Mouse (Mus musculus): ENCODE measurements around the gene Tmem150c. TPM values are rescaled to one million over a fixed set of nuclear protein-coding genes. Genes with fewer than 3 reads are reported as not detected.

The Tmem150c gene
- total and polyA plus RNA-seq, 2 experiments = 0.07 TPM; not detected in 1

- DNase-seq (ENCODE audit: extremely low read depth, low read depth, low spot score) = no peak
- 83% methylated on average over 8 of the region's 8 CpGs for WGBS
- TF ChIP-seq POLR2A (IDR thresholded peaks at IDR 0.05; ENCODE audit: extremely low read depth, insufficient read depth, low read length) (no peak), CTCF (IDR thresholded peaks at IDR 0.05; ENCODE audit: low read depth, low read length) (no peak)
- no peaks in the 10 kb centered on the region for H3K4me1 ChIP-seq (ENCODE audit: control insufficient read depth, insufficient read depth, low read length)
- no peaks in the 10 kb centered on the region for H3K27me3 ChIP-seq (ENCODE audit: control insufficient read depth, insufficient read depth, low read length)
- no peak overlapping the region for H3K4me3 ChIP-seq (ENCODE audit: insufficient read depth, low read depth, low read length)
- no peak overlapping the region for H3K27ac ChIP-seq (replicated peaks; ENCODE audit: insufficient read depth, low read depth, low read length)
- no peak overlapping the region for H3K9ac ChIP-seq (ENCODE audit: low read depth, low read length)
- no peaks in the 10 kb centered on the region for H3K36me3 ChIP-seq (ENCODE audit: control insufficient read depth, insufficient read depth, low read length)
- no peaks in the 10 kb centered on the region for H3K79me2 ChIP-seq (ENCODE audit: control insufficient read depth, insufficient read depth, low read length)
Measured at GRCm38 (mm10) chr5:100079931-100080275, 79.7 kb downstream of the Tmem150c start.

- Histone ChIP-seq H3K36me3 (ENCODE audit: control insufficient read depth, insufficient read depth, low read length) (no peaks in the 10 kb centered on the region), H3K27me3 (ENCODE audit: control insufficient read depth, insufficient read depth, low read length) (no peaks in the 10 kb centered on the region), H3K4me3 (ENCODE audit: insufficient read depth, low read depth, low read length) (peak overlapping the region; percentile 4; the same call in 1 of the 2 replicates), H3K27ac (replicated peaks; ENCODE audit: insufficient read depth, low read depth, low read length) (no peak overlapping the region), H3K4me1 (ENCODE audit: control insufficient read depth, insufficient read depth, low read length) (no peaks in the 10 kb centered on the region), H3K79me2 (ENCODE audit: control insufficient read depth, insufficient read depth, low read length) (no peaks in the 10 kb centered on the region), H3K9ac (ENCODE audit: low read depth, low read length) (no peak overlapping the region)
- DNase-seq (ENCODE audit: extremely low read depth, low read depth, low spot score) = no peak
- TF ChIP-seq POLR2A (IDR thresholded peaks at IDR 0.05; ENCODE audit: extremely low read depth, insufficient read depth, low read length) (no peak), CTCF (IDR thresholded peaks at IDR 0.05; ENCODE audit: low read depth, low read length) (no peak)
- WGBS = 54% methylated on average over 36 of the region's 36 CpGs
Measured at GRCm38 (mm10) chr5:100079040-100079930, 80.3 kb downstream of the Tmem150c start.

GRCm38 (mm10) chr5:100074571-100074970 lies 85.0 kb downstream of the Tmem150c start:
- Histone ChIP-seq H3K4me1 (ENCODE audit: control insufficient read depth, insufficient read depth, low read length) (no peaks in the 10 kb centered on the region), H3K27ac (replicated peaks; ENCODE audit: insufficient read depth, low read depth, low read length) (no peak overlapping the region), H3K9ac (ENCODE audit: low read depth, low read length) (no peak overlapping the region), H3K27me3 (ENCODE audit: control insufficient read depth, insufficient read depth, low read length) (no peaks in the 10 kb centered on the region), H3K4me3 (ENCODE audit: insufficient read depth, low read depth, low read length) (no peak overlapping the region), H3K36me3 (ENCODE audit: control insufficient read depth, insufficient read depth, low read length) (no peaks in the 10 kb centered on the region), H3K79me2 (ENCODE audit: control insufficient read depth, insufficient read depth, low read length) (no peaks in the 10 kb centered on the region)
- no peak for TF ChIP-seq POLR2A (IDR thresholded peaks at IDR 0.05; ENCODE audit: extremely low read depth, insufficient read depth, low read length)
- no peak for TF ChIP-seq CTCF (IDR thresholded peaks at IDR 0.05; ENCODE audit: low read depth, low read length)
- WGBS = 66% methylated on average over 4 of the region's 4 CpGs
- DNase-seq (ENCODE audit: extremely low read depth, low read depth, low spot score) = no peak

GRCm38 (mm10) chr5:100072557-100072956 lies 87.1 kb downstream of the Tmem150c start:
- Histone ChIP-seq H3K79me2 (ENCODE audit: control insufficient read depth, insufficient read depth, low read length) (no peaks in the 10 kb centered on the region), H3K27me3 (ENCODE audit: control insufficient read depth, insufficient read depth, low read length) (no peaks in the 10 kb centered on the region), H3K4me1 (ENCODE audit: control insufficient read depth, insufficient read depth, low read length) (no peaks in the 10 kb centered on the region), H3K4me3 (ENCODE audit: insufficient read depth, low read depth, low read length) (no peak overlapping the region), H3K36me3 (ENCODE audit: control insufficient read depth, insufficient read depth, low read length) (no peaks in the 10 kb centered on the region), H3K27ac (replicated peaks; ENCODE audit: insufficient read depth, low read depth, low read length) (no peak overlapping the region), H3K9ac (ENCODE audit: low read depth, low read length) (no peak overlapping the region)
- TF ChIP-seq POLR2A (IDR thresholded peaks at IDR 0.05; ENCODE audit: extremely low read depth, insufficient read depth, low read length) (no peak), CTCF (IDR thresholded peaks at IDR 0.05; ENCODE audit: low read depth, low read length) (no peak)
- no peak for DNase-seq (ENCODE audit: extremely low read depth, low read depth, low spot score)
- 92% methylated on average over 9 of the region's 9 CpGs for WGBS

- no peak for TF ChIP-seq POLR2A (IDR thresholded peaks at IDR 0.05; ENCODE audit: extremely low read depth, insufficient read depth, low read length)
- no peak for TF ChIP-seq CTCF (IDR thresholded peaks at IDR 0.05; ENCODE audit: low read depth, low read length)
- no peaks in the 10 kb centered on the region for H3K27me3 ChIP-seq (ENCODE audit: control insufficient read depth, insufficient read depth, low read length)
- WGBS = 98% methylated on average over 5 of the region's 5 CpGs
- H3K27ac ChIP-seq (replicated peaks; ENCODE audit: insufficient read depth, low read depth, low read length) = no peak overlapping the region
- H3K9ac ChIP-seq (ENCODE audit: low read depth, low read length) = no peak overlapping the region
- no peaks in the 10 kb centered on the region for H3K36me3 ChIP-seq (ENCODE audit: control insufficient read depth, insufficient read depth, low read length)
- no peak for DNase-seq (ENCODE audit: extremely low read depth, low read depth, low spot score)
- H3K4me1 ChIP-seq (ENCODE audit: control insufficient read depth, insufficient read depth, low read length) = no peaks in the 10 kb centered on the region
- no peak overlapping the region for H3K4me3 ChIP-seq (ENCODE audit: insufficient read depth, low read depth, low read length)
- no peaks in the 10 kb centered on the region for H3K79me2 ChIP-seq (ENCODE audit: control insufficient read depth, insufficient read depth, low read length)
Measured at GRCm38 (mm10) chr5:100071541-100071940, 88.1 kb downstream of the Tmem150c start.

GRCm38 (mm10) chr5:100070255-100070654 lies 89.4 kb downstream of the Tmem150c start:
- no peak overlapping the region; the same call in 1 of the 2 replicates for H3K4me3 ChIP-seq (ENCODE audit: insufficient read depth, low read depth, low read length)
- no peak overlapping the region for H3K9ac ChIP-seq (ENCODE audit: low read depth, low read length)
- H3K4me1 ChIP-seq (ENCODE audit: control insufficient read depth, insufficient read depth, low read length) = no peaks in the 10 kb centered on the region
- TF ChIP-seq CTCF (IDR thresholded peaks at IDR 0.05; ENCODE audit: low read depth, low read length) (peak; percentile 99), POLR2A (IDR thresholded peaks at IDR 0.05; ENCODE audit: extremely low read depth, insufficient read depth, low read length) (no peak)
- H3K27ac ChIP-seq (replicated peaks; ENCODE audit: insufficient read depth, low read depth, low read length) = no peak overlapping the region
- H3K36me3 ChIP-seq (ENCODE audit: control insufficient read depth, insufficient read depth, low read length) = no peaks in the 10 kb centered on the region
- no peaks in the 10 kb centered on the region for H3K79me2 ChIP-seq (ENCODE audit: control insufficient read depth, insufficient read depth, low read length)
- no peaks in the 10 kb centered on the region for H3K27me3 ChIP-seq (ENCODE audit: control insufficient read depth, insufficient read depth, low read length)
- peak; percentile 24 for DNase-seq (ENCODE audit: extremely low read depth, low read depth, low spot score)
- WGBS = 31% methylated on average over 3 of the region's 3 CpGs
